Mouse (Mus musculus) T-helper 17 cell (primary cell): ENCODE measurements around the gene Trim28.

Source experiments
- in situ Hi-C, 2 experiments: fragments of 300-600 bp; cut with MboI, MseI; formaldehyde crosslinking; loops; 1 replicate in 1 of 2; 2 replicates in 1 of 2; pipeline ENCODE4 v1.15.1; 2025; ENCODE audit warnings: high pct_unique_total_duplicates in 2 of 2

Gene Trim28

GRCm38 (mm10) chr7:12998053-12998452 is 861 bp upstream of the Trim28 start, which contains the start of gene Slc27a5:
Gene Slc27a5 (minus strand): TSS chr7:12998192.
- in situ Hi-C loops = no loop called here

- in situ Hi-C loops = no loop called here
These were observed 2.7 kb downstream of the Trim28 start for GRCm38 (mm10) chr7:13001584-13001983.

- in situ Hi-C loops = no loop called here
These were observed 4.5 kb downstream of the Trim28 start for GRCm38 (mm10) chr7:13003380-13003779.

- in situ Hi-C loops = loop anchor here (5.0 kb wide), 3 partner anchors 36 to 64 kb away; no protein-coding TSS in a partner anchor
These were observed 7.1 kb downstream of the Trim28 start for GRCm38 (mm10) chr7:13006011-13006410.

- in situ Hi-C loops = loop anchor here (5.0 kb wide), 3 partner anchors 36 to 64 kb away; no protein-coding TSS in a partner anchor
These were observed 7.6 kb downstream of the Trim28 start for GRCm38 (mm10) chr7:13006531-13006930.

- in situ Hi-C loops = loop anchor here (5.0 kb wide), 3 partner anchors 35 to 65 kb away; no protein-coding TSS in a partner anchor
These were observed 8.6 kb downstream of the Trim28 start for GRCm38 (mm10) chr7:13007341-13008092.

GRCm38 (mm10) chr7:13009143-13010004 is 10.5 kb downstream of the Trim28 start:
- in situ Hi-C loops = loop anchor here (5.0 kb wide), 3 partner anchors 33 to 67 kb away; no protein-coding TSS in a partner anchor

GRCm38 (mm10) chr7:13010005-13010908 is 11.3 kb downstream of the Trim28 start, which contains the start of gene Zbtb45:
Gene Zbtb45 (minus strand): TSS chr7:13010034.
- in situ Hi-C loops = no loop called here

GRCm38 (mm10) chr7:13013671-13014070 is 14.8 kb downstream of the Trim28 start:
- in situ Hi-C loops = no loop called here

GRCm38 (mm10) chr7:13014275-13014839 is 15.4 kb downstream of the Trim28 start:
- in situ Hi-C loops = no loop called here

GRCm38 (mm10) chr7:13015217-13015616 is 16.3 kb downstream of the Trim28 start:
- in situ Hi-C loops = no loop called here

GRCm38 (mm10) chr7:13022773-13023535 is 24.0 kb downstream of the Trim28 start:
- in situ Hi-C loops = no loop called here

- in situ Hi-C loops = no loop called here
These were observed 25.2 kb downstream of the Trim28 start for GRCm38 (mm10) chr7:13023928-13024731.

- in situ Hi-C loops = no loop called here
These were observed 25.9 kb downstream of the Trim28 start for GRCm38 (mm10) chr7:13024805-13025204.

- in situ Hi-C loops = no loop called here
These were observed 26.7 kb downstream of the Trim28 start for GRCm38 (mm10) chr7:13025511-13026112.

GRCm38 (mm10) chr7:13028986-13029385 is 30.1 kb downstream of the Trim28 start:
- in situ Hi-C loops = no loop called here

- in situ Hi-C loops = no loop called here
These were observed 32.2 kb downstream of the Trim28 start for GRCm38 (mm10) chr7:13031069-13031468.

- in situ Hi-C loops = no loop called here
These were observed 33.1 kb downstream of the Trim28 start for GRCm38 (mm10) chr7:13031983-13032382.

GRCm38 (mm10) chr7:13032541-13032940 is 33.6 kb downstream of the Trim28 start:
- in situ Hi-C loops = no loop called here
